Mouse (Mus musculus) myocyte (in vitro differentiated cells): ENCODE measurements around the gene Postn. TPM values are rescaled to one million over a fixed set of nuclear protein-coding genes. Genes with fewer than 3 reads are reported as not detected.
A peak's percentile ranks its signal among the peaks of the same experiment; 100 is the strongest.

Source experiments
- H3K27me3 ChIP-seq: one replicate; pipeline ENCODE4 v1.6.1; 2011; ENCODE audit not compliant: control insufficient read depth, insufficient read depth, insufficient read length
- H3K36me3 ChIP-seq: one replicate; pipeline ENCODE4 v1.6.1; 2011; ENCODE audit not compliant: control insufficient read depth, insufficient read depth
- H3K4me2 ChIP-seq: one replicate; pipeline ENCODE4 v1.6.1; 2011; ENCODE audit warnings: low read depth, control low read depth
- H3K4me3 ChIP-seq: one replicate; pipeline ENCODE4 v1.5.1; 2011; ENCODE audit warnings: mild to moderate bottlenecking, control low read depth, moderate library complexity
- H3K79me2 ChIP-seq: one replicate; pipeline ENCODE4 v1.6.1; 2011; ENCODE audit not compliant: control insufficient read depth, insufficient read depth
- H3ac ChIP-seq: one replicate; pipeline ENCODE4 v1.6.1; 2011; ENCODE audit not compliant: control insufficient read depth, insufficient read length
- CEBPB ChIP-seq: IDR thresholded peaks from 2 replicates; pipeline ENCODE4 v1.6.1; 2011; ENCODE audit warnings: mild to moderate bottlenecking, moderate library complexity; ENCODE audit not compliant: poor library complexity, insufficient read depth, severe bottlenecking
- E2F4 ChIP-seq: IDR thresholded peaks from one replicate; pipeline ENCODE4 v1.6.1; 2011; ENCODE audit warnings: mild to moderate bottlenecking, control low read depth, moderate library complexity; ENCODE audit not compliant: insufficient read depth
- MAX ChIP-seq: IDR thresholded peaks from one replicate; pipeline ENCODE4 v1.6.1; 2011; ENCODE audit warnings: low read depth, mild to moderate bottlenecking, control low read depth
- MYOD1 ChIP-seq, 3 experiments: IDR thresholded peaks; one replicate each; pipeline ENCODE4 v1.6.1; 2011; ENCODE audit warnings: control low read depth in 2 of 3, low read depth in 2 of 3, mild to moderate bottlenecking in 2 of 3, moderate library complexity in 1 of 3; ENCODE audit not compliant: insufficient read length in 2 of 3, control insufficient read depth in 1 of 3
- MYOG ChIP-seq, 3 experiments: IDR thresholded peaks; one replicate each; pipeline ENCODE4 v1.6.1; 2011; ENCODE audit warnings: control low read depth in 2 of 3, low read depth in 2 of 3, mild to moderate bottlenecking in 2 of 3; ENCODE audit not compliant: insufficient read length in 2 of 3, control insufficient read depth in 1 of 3, insufficient read depth in 1 of 3
- POLR2A ChIP-seq: IDR thresholded peaks from one replicate; pipeline ENCODE4 v1.6.1; 2011; ENCODE audit warnings: low read depth, mild to moderate bottlenecking, control low read depth, moderate library complexity; ENCODE audit not compliant: insufficient read length
- POLR2AphosphoS2 ChIP-seq: IDR thresholded peaks from one replicate; pipeline ENCODE4 v1.6.1; 2011; ENCODE audit warnings: low read depth, control low read depth; ENCODE audit not compliant: insufficient read length
- REST ChIP-seq: IDR thresholded peaks from one replicate; pipeline ENCODE4 v1.6.1; 2011; ENCODE audit warnings: mild to moderate bottlenecking, control low read depth, moderate library complexity; ENCODE audit not compliant: insufficient read depth, insufficient read length
- SRF ChIP-seq: IDR thresholded peaks from one replicate; pipeline ENCODE4 v1.6.1; 2011; ENCODE audit warnings: low read depth; ENCODE audit not compliant: control insufficient read depth, insufficient read length
- TCF12 ChIP-seq: IDR thresholded peaks from one replicate; pipeline ENCODE4 v1.6.1; 2011; ENCODE audit warnings: mild to moderate bottlenecking, control low read depth; ENCODE audit not compliant: poor library complexity, insufficient read depth, severe bottlenecking
- TCF3 ChIP-seq: IDR thresholded peaks from one replicate; pipeline ENCODE4 v1.6.1; 2011; ENCODE audit warnings: low read depth, control low read depth; ENCODE audit not compliant: insufficient read length
- USF1 ChIP-seq: IDR thresholded peaks from one replicate; pipeline ENCODE4 v1.6.1; 2011; ENCODE audit warnings: low read depth, mild to moderate bottlenecking, control low read depth, moderate library complexity
- polyA plus RNA-seq: library from polyadenylated mRNA; unstranded; fragments of >200 nt; fragmentation: generic; extraction: Trizol; gene quantifications from one replicate; pipeline ENCODE4 v1.2.1, GENCODE M21; 2012; ENCODE audit warnings: missing spikeins

Postn gene
- polyA plus RNA-seq, 1 experiment = 6.5 TPM

DNA sequence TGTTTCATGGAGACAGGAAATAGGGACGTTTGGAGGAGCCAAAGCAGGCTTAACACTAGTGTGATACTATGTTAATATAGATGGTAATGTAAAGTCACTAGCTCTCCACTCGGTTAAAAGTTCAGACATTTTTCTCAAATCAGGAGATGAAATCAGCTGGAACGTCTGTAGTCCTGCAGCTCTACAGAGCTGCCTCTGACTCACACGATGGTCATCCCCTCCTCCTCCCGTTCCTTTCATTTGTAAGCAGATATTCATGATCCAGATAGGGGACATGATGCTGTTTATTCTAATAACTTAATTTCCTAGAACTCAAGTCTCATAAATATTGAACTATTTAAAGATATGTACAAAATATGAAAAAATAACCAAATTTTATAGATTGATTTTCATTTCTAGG lies 40.8 kb downstream of the Postn start:
- no peak for TF ChIP-seq MYOG (IDR thresholded peaks at IDR 0.05; ENCODE audit: control insufficient read depth in 1 of 3, insufficient read depth in 1 of 3, insufficient read length in 2 of 3, low read depth in 2 of 3)
- TF ChIP-seq REST = no peak
- TF ChIP-seq POLR2A = no peak
- no peak for TF ChIP-seq MAX
- TF ChIP-seq TCF3 = no peak
- TF ChIP-seq TCF12 = no peak
- no peak for TF ChIP-seq POLR2AphosphoS2
- TF ChIP-seq MYOD1 (IDR thresholded peaks at IDR 0.05; ENCODE audit: control insufficient read depth in 1 of 3, insufficient read length in 2 of 3, low read depth in 2 of 3) = no peak
- TF ChIP-seq SRF = no peak
- no peak for TF ChIP-seq CEBPB
- no peak for TF ChIP-seq USF1
- TF ChIP-seq E2F4 = no peak

DNA sequence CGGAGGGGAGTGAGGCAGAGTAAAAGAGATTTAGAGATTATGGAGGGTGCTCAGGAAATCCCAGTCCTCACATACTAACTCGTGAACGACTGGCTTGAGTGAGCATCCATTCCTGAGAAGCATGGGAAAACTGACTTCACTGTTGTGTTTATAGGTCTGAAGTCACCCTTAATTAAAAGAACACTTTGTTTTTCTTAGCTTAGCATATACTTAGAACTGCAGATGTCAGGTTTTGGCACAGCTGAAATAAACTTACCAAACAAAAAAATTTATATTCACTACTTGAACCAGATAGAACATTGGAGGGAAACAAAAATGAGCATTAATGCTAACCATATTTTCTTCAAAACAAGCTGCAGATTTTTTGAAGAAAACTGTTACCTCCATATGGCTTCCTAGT lies 42.9 kb downstream of the Postn start:
- H3K4me3 ChIP-seq = no peak overlapping the region
- no peaks in the 10 kb centered on the region for H3K79me2 ChIP-seq
- no peak overlapping the region for H3K4me2 ChIP-seq
- H3K27me3 ChIP-seq = no peaks in the 10 kb centered on the region
- no peaks in the 10 kb centered on the region for H3K36me3 ChIP-seq
- no peak for TF ChIP-seq SRF
- TF ChIP-seq MAX = no peak
- no peak for TF ChIP-seq TCF3
- TF ChIP-seq POLR2AphosphoS2 = no peak
- no peak for TF ChIP-seq MYOG (IDR thresholded peaks at IDR 0.05; ENCODE audit: control insufficient read depth in 1 of 3, insufficient read depth in 1 of 3, insufficient read length in 2 of 3, low read depth in 2 of 3)
- no peak for TF ChIP-seq E2F4
- TF ChIP-seq POLR2A = no peak
- no peak for TF ChIP-seq TCF12
- TF ChIP-seq MYOD1 (IDR thresholded peaks at IDR 0.05; ENCODE audit: control insufficient read depth in 1 of 3, insufficient read length in 2 of 3, low read depth in 2 of 3) = no peak
- TF ChIP-seq USF1 = no peak
- no peak overlapping the region for H3ac ChIP-seq

More for the DNA sequence above, 40.8 kb downstream of the Postn start:
- H3K79me2 ChIP-seq = no peaks in the 10 kb centered on the region
- no peak overlapping the region for H3ac ChIP-seq
- no peaks in the 10 kb centered on the region for H3K27me3 ChIP-seq
- H3K36me3 ChIP-seq = no peaks in the 10 kb centered on the region
- no peak overlapping the region for H3K4me3 ChIP-seq
- peak overlapping the region; percentile 23 for H3K4me2 ChIP-seq

DNA sequence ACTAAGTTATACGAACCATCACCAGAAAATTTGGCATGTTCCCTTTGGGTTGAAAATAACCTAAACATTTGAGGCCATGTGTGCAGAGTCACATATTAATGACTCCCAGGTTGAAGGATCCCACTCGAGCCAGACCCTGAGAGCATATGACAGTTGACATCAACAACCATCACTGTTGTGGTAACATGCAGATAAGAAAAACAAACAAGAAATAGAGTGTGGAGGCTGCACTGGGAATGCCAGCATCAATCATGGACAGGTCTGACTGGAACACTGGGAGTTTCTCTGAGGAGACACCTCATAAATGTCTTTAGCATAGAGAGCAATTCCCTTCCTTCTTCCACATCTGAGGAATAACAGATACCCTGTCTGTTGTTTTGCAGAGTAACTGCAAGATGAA lies 45.7 kb downstream of the Postn start:
- Histone ChIP-seq H3K4me2 (no peak overlapping the region), H3K36me3 (no peaks in the 10 kb centered on the region), H3K79me2 (no peaks in the 10 kb centered on the region), H3ac (no peak overlapping the region), H3K4me3 (no peak overlapping the region), H3K27me3 (no peaks in the 10 kb centered on the region)
- TF ChIP-seq REST = no peak

DNA sequence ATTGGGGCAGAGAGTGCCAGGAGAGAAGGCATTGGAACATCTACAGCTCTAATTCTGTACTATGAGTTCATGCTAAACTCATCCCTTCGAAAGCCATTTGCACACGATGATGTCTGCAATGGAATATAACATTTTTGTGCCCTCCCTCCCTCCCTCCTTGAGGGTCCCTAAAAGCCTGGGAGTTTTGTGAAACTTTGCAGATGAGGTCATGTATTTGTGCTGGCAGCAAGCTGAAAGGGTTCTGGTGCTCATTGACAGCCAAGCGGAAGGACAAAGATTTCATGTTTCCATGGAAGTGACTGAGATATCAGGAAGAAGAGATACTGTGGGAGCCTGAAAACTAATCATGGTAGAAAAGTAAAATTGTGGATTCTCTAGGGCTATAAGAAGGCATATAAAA lies 50.1 kb downstream of the Postn start:
- H3K36me3 ChIP-seq = no peaks in the 10 kb centered on the region
- no peak overlapping the region for H3ac ChIP-seq
- TF ChIP-seq TCF3 (no peak), SRF (no peak), E2F4 (no peak), MAX (no peak), POLR2AphosphoS2 (no peak), TCF12 (no peak), REST (no peak), CEBPB (no peak), USF1 (no peak), POLR2A (no peak), MYOG (IDR thresholded peaks at IDR 0.05; ENCODE audit: control insufficient read depth in 1 of 3, insufficient read depth in 1 of 3, insufficient read length in 2 of 3, low read depth in 2 of 3) (no peak), MYOD1 (IDR thresholded peaks at IDR 0.05; ENCODE audit: control insufficient read depth in 1 of 3, insufficient read length in 2 of 3, low read depth in 2 of 3) (no peak)
- no peak overlapping the region for H3K4me3 ChIP-seq
- no peak overlapping the region for H3K4me2 ChIP-seq
- H3K27me3 ChIP-seq = no peaks in the 10 kb centered on the region
- no peaks in the 10 kb centered on the region for H3K79me2 ChIP-seq

DNA sequence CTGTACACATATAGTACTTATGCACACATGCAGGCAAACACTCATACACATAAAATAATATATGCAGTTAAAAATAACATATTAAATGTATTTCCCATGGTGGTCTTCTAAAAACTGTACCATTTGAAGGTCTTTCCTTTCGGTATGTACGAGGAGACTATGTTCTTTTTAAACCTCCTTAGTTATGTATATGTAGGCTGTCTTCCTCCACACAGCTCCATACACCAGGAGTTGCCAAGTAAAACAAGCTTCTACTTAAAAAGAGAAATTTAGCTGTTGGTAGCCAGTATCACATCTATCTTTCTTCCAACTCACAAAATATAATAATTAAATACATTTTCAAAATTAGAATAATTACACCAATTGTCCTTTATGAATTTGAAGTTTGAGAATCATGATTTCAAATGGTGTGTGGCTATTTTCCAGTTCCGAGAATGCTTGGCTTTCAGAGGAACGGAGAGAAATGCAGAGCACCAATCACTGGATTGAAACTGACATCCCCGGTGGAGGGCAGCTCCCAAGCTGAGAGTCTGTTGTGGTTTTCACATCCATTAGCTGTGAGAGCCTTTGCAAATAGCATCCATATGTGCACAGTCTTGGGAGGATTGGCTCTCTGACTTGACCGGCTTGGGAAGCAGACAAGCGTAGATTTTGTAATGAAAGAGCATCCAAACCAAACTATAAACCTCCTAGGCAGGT lies 52.1 kb downstream of the Postn start:
- TF ChIP-seq REST = no peak
- TF ChIP-seq USF1 = no peak
- TF ChIP-seq TCF3 = no peak
- no peak for TF ChIP-seq MAX
- Histone ChIP-seq H3K4me2 (no peak overlapping the region), H3K79me2 (no peaks in the 10 kb centered on the region), H3ac (no peak overlapping the region), H3K36me3 (no peaks in the 10 kb centered on the region), H3K27me3 (no peaks in the 10 kb centered on the region), H3K4me3 (no peak overlapping the region)

DNA sequence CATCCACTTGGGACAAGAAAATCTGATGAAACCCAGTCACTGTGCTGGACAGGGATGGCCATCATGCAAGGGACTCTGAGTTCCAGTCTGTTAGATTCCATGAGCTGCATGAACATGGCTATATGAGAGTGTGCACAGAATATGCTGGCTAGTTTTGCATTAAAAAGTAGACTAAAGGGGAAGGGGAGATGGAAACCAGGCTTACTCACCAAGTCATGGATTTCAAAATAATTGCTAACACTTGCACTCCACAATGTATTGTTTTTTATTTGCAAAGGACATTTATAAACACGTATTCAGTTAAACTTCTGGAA lies 52.6 kb downstream of the Postn start:
- Histone ChIP-seq H3K36me3 (no peaks in the 10 kb centered on the region), H3K4me3 (no peak overlapping the region)
- TF ChIP-seq TCF3 = no peak
- no peak for TF ChIP-seq E2F4
- TF ChIP-seq TCF12 = no peak
- TF ChIP-seq MYOG (IDR thresholded peaks at IDR 0.05; ENCODE audit: control insufficient read depth in 1 of 3, insufficient read depth in 1 of 3, insufficient read length in 2 of 3, low read depth in 2 of 3) = no peak
- TF ChIP-seq MYOD1 (IDR thresholded peaks at IDR 0.05; ENCODE audit: control insufficient read depth in 1 of 3, insufficient read length in 2 of 3, low read depth in 2 of 3) = no peak
- no peak for TF ChIP-seq CEBPB
- no peak for TF ChIP-seq POLR2AphosphoS2
- TF ChIP-seq REST = no peak
- TF ChIP-seq SRF = no peak
- no peak for TF ChIP-seq USF1
- TF ChIP-seq MAX = no peak
- TF ChIP-seq POLR2A = no peak

More for the DNA sequence above, 52.6 kb downstream of the Postn start:
- Histone ChIP-seq H3K4me2 (no peak overlapping the region), H3K79me2 (no peaks in the 10 kb centered on the region), H3ac (no peak overlapping the region), H3K27me3 (no peaks in the 10 kb centered on the region)
